Mouse (Mus musculus) lung, postnatal 10 days (tissue): ENCODE measurements at regions not wholly inside any gene's neighbourhood (a gene's known extent, or its start where the extent isn't known, plus 50 kb on each side); places are given as distances from the start of the nearest gene placed in this dataset.
A peak's percentile ranks its signal among the peaks of the same experiment; 100 is the strongest.

Experiments
- DNase-seq: peaks from one replicate; pipeline ENCODE4 v3.0.0; 2021

GRCm38 (mm10) chr13:91274131-91274530 is 50.4 kb upstream of the Atg10 start:
- no peak for DNase-seq

- peak; percentile 67 for DNase-seq
Measured at GRCm38 (mm10) chr13:91274615-91275014, 50.8 kb upstream of the Atg10 start.

- no peak for DNase-seq
Measured at GRCm38 (mm10) chr13:91279487-91279886, 55.7 kb upstream of the Atg10 start.

GRCm38 (mm10) chr13:91295552-91296170 is 71.9 kb upstream of the Atg10 start:
- DNase-seq: no peak

GRCm38 (mm10) chr13:91296521-91297160 is 72.9 kb upstream of the Atg10 start:
- DNase-seq: peak; percentile 3

GRCm38 (mm10) chr13:91301849-91302248 is 78.1 kb upstream of the Atg10 start:
- no peak for DNase-seq

GRCm38 (mm10) chr13:91305697-91306405 is 82.1 kb upstream of the Atg10 start:
- no peak for DNase-seq

GRCm38 (mm10) chr13:91306545-91306944 is 82.8 kb upstream of the Atg10 start:
- DNase-seq: no peak

GRCm38 (mm10) chr13:91312905-91313571 is 89.3 kb upstream of the Atg10 start:
- peak; percentile 18 for DNase-seq

- no peak for DNase-seq
Measured at GRCm38 (mm10) chr13:91322331-91322730, 98.6 kb upstream of the Atg10 start.

- no peak for DNase-seq
Measured at GRCm38 (mm10) chr13:91326834-91327233, 103.1 kb upstream of the Atg10 start.

- no peak for DNase-seq
Measured at GRCm38 (mm10) chr13:91334283-91334682, 110.5 kb upstream of the Atg10 start.

GRCm38 (mm10) chr13:91344139-91344538 is 115.9 kb upstream of the Ssbp2 start:
- no peak for DNase-seq

- no peak for DNase-seq
Measured at GRCm38 (mm10) chr13:91348489-91349083, 111.5 kb upstream of the Ssbp2 start.

- DNase-seq: peak; percentile 68
Measured at GRCm38 (mm10) chr13:91352311-91352710, 107.8 kb upstream of the Ssbp2 start.

- DNase-seq: no peak
Measured at GRCm38 (mm10) chr13:91356516-91356915, 103.6 kb upstream of the Ssbp2 start.

- no peak for DNase-seq
Measured at GRCm38 (mm10) chr13:91360121-91360520, 100.0 kb upstream of the Ssbp2 start.

- DNase-seq: peak; percentile 93
Measured at GRCm38 (mm10) chr13:91365270-91365952, 94.7 kb upstream of the Ssbp2 start.

GRCm38 (mm10) chr13:91366540-91366939 is 93.5 kb upstream of the Ssbp2 start:
- DNase-seq: no peak

GRCm38 (mm10) chr13:91367896-91368556 is 92.1 kb upstream of the Ssbp2 start:
- no peak for DNase-seq

GRCm38 (mm10) chr13:91368664-91369063 is 91.4 kb upstream of the Ssbp2 start:
- DNase-seq: no peak

GRCm38 (mm10) chr13:91370021-91370420 is 90.1 kb upstream of the Ssbp2 start:
- DNase-seq: no peak
